Mouse (Mus musculus) embryonic facial prominence, embryonic 14.5 days (tissue): ENCODE data around the gene Crb2. TPM values are rescaled to one million over a fixed set of nuclear protein-coding genes. Genes with fewer than 3 reads are reported as not detected.

ENCODE experiments used
- ATAC-seq: fragments of 200-750 bp; cut with Nextera tagmentation; 2 replicates; pipeline ENCODE4 v1.8.0; 2017; ENCODE audit warnings: low read depth, moderate number of reproducible peaks, moderate TSS enrichment
- DNase-seq: peaks from one replicate; pipeline ENCODE4 v3.0.0-alpha.2; 2015; ENCODE audit warnings: low spot score
- H3K27ac ChIP-seq: fragments of 300-500 bp; sonication (generic); replicated peaks from 2 replicates; pipeline ENCODE4 v1.5.1; 2014; ENCODE audit warnings: low read depth, mild to moderate bottlenecking, low read length, moderate library complexity
- H3K27me3 ChIP-seq: fragments of 300-500 bp; sonication (generic); replicated peaks from 2 replicates; pipeline ENCODE4 v1.6.1; 2014; ENCODE audit warnings: low read length; ENCODE audit not compliant: control insufficient read depth, insufficient read depth
- H3K36me3 ChIP-seq: fragments of 300-500 bp; sonication (generic); 2 replicates; pipeline ENCODE4 v1.6.1; 2014; ENCODE audit warnings: low read length, mixed read lengths; ENCODE audit not compliant: control insufficient read depth, insufficient read depth
- H3K4me1 ChIP-seq: fragments of 300-500 bp; sonication (generic); 2 replicates; pipeline ENCODE4 v1.6.1; 2014; ENCODE audit warnings: antibody characterized with exemption, low read length; ENCODE audit not compliant: control insufficient read depth, insufficient read depth
- H3K4me2 ChIP-seq: fragments of 300-500 bp; sonication (generic); 2 replicates; pipeline ENCODE4 v1.6.1; 2014; ENCODE audit warnings: low read depth, mild to moderate bottlenecking, low read length, moderate library complexity, mixed read lengths
- H3K4me3 ChIP-seq: fragments of 300-500 bp; sonication (generic); 2 replicates; pipeline ENCODE4 v1.5.1; 2014; ENCODE audit warnings: low read depth, mild to moderate bottlenecking, low read length
- H3K9ac ChIP-seq: fragments of 300-500 bp; sonication (generic); 2 replicates; pipeline ENCODE4 v1.6.1; 2014; ENCODE audit warnings: low read depth, mild to moderate bottlenecking, low read length, moderate library complexity, mixed read lengths
- H3K9me3 ChIP-seq: fragments of 300-500 bp; sonication (generic); 2 replicates; pipeline ENCODE4 v1.6.1; 2016; ENCODE audit warnings: low read length; ENCODE audit not compliant: control insufficient read depth
- WGBS: fragments of 180-500 bp; shearing (Covaris S2); extraction: QIAGEN DNeasy Blood & Tissue Kit; methylation state at CpG from one replicate; pipeline ENCODE4 v1.1.7; 2014; 5-methylcytosine and 5-hydroxymethylcytosine counted together
- polyA plus RNA-seq: library from polyadenylated mRNA; unstranded; fragments of >200 nt; fragmentation: Nextera tagmentation; extraction: Ambion mirVana; gene quantifications from 2 replicates; pipeline ENCODE4 v1.2.1, GENCODE M21; 2014

The Crb2 gene
- polyA plus RNA-seq, 1 experiment from 2014 or later = 0.18 TPM

- Histone ChIP-seq H3K27me3 (no peaks in the 10 kb centered on the region), H3K36me3 (no peaks in the 10 kb centered on the region), H3K4me1 (peaks cover 17% of the 10 kb centered on the region), H3K9me3 (no peaks in the 10 kb centered on the region), H3K9ac (no peak overlapping the region), H3K27ac (peak overlapping the region; percentile 71; the same call in 1 of the 2 replicates), H3K4me3 (no peak overlapping the region), H3K4me2 (no peak overlapping the region)
- WGBS = 46% methylated on average over 2 of the region's 2 CpGs
- ATAC-seq (no peak), DNase-seq (no peak)
Observed at GRCm38 (mm10) chr2:37747909-37748308, 28.1 kb upstream of the Crb2 start.

- no peaks in the 10 kb centered on the region for H3K9me3 ChIP-seq
- no peak overlapping the region; the same call in 1 of the 2 replicates for H3K4me2 ChIP-seq
- WGBS = 47% methylated on average over 10 of the region's 10 CpGs
- peak; percentile 67 for DNase-seq
- peak; percentile 69 for ATAC-seq
- peak overlapping the region; percentile 45; the same call in 1 of the 2 replicates for H3K9ac ChIP-seq
- no peaks in the 10 kb centered on the region for H3K36me3 ChIP-seq
- peaks cover 17% of the 10 kb centered on the region for H3K4me1 ChIP-seq
- peak overlapping the region; percentile 71 for H3K27ac ChIP-seq
- no peaks in the 10 kb centered on the region for H3K27me3 ChIP-seq
- H3K4me3 ChIP-seq = no peak overlapping the region
Observed at GRCm38 (mm10) chr2:37748442-37749066, 27.5 kb upstream of the Crb2 start.

GRCm38 (mm10) chr2:37749323-37749722 is 26.7 kb upstream of the Crb2 start:
- no peaks in the 10 kb centered on the region for H3K36me3 ChIP-seq
- H3K27ac ChIP-seq = peak overlapping the region; percentile 71
- WGBS = 60% methylated on average over 6 of the region's 6 CpGs
- H3K4me3 ChIP-seq = no peak overlapping the region
- DNase-seq (no peak), ATAC-seq (no peak)
- no peaks in the 10 kb centered on the region for H3K27me3 ChIP-seq
- H3K4me1 ChIP-seq = peaks cover 17% of the 10 kb centered on the region
- H3K4me2 ChIP-seq = no peak overlapping the region
- H3K9me3 ChIP-seq = no peaks in the 10 kb centered on the region
- no peak overlapping the region for H3K9ac ChIP-seq

GRCm38 (mm10) chr2:37751114-37751513 is 24.9 kb upstream of the Crb2 start:
- H3K4me3 ChIP-seq = no peak overlapping the region
- no peaks in the 10 kb centered on the region for H3K36me3 ChIP-seq
- 83% methylated on average over 1 of the region's 1 CpGs for WGBS
- no peak overlapping the region for H3K4me2 ChIP-seq
- ATAC-seq (no peak), DNase-seq (no peak)
- no peaks in the 10 kb centered on the region for H3K9me3 ChIP-seq
- H3K27ac ChIP-seq = no peak overlapping the region
- peaks cover 25% of the 10 kb centered on the region for H3K4me1 ChIP-seq
- no peaks in the 10 kb centered on the region for H3K27me3 ChIP-seq
- H3K9ac ChIP-seq = no peak overlapping the region

GRCm38 (mm10) chr2:37756220-37756930 is 19.7 kb upstream of the Crb2 start:
- DNase-seq (peak; percentile 62), ATAC-seq (peak; percentile 58; the same call in 1 of the 2 replicates)
- Histone ChIP-seq H3K27ac (no peak overlapping the region), H3K4me2 (no peak overlapping the region), H3K9me3 (no peaks in the 10 kb centered on the region), H3K36me3 (no peaks in the 10 kb centered on the region), H3K9ac (no peak overlapping the region), H3K4me3 (no peak overlapping the region), H3K27me3 (no peaks in the 10 kb centered on the region), H3K4me1 (peaks cover 23% of the 10 kb centered on the region)
- WGBS = 93% methylated on average over 2 of the region's 2 CpGs

- Histone ChIP-seq H3K4me2 (no peak overlapping the region), H3K27ac (no peak overlapping the region), H3K9me3 (no peaks in the 10 kb centered on the region), H3K9ac (no peak overlapping the region), H3K4me1 (peaks cover 23% of the 10 kb centered on the region), H3K4me3 (no peak overlapping the region), H3K36me3 (no peaks in the 10 kb centered on the region), H3K27me3 (no peaks in the 10 kb centered on the region)
- 88% methylated on average over 5 of the region's 5 CpGs for WGBS
- ATAC-seq (no peak), DNase-seq (no peak)
Observed at GRCm38 (mm10) chr2:37757016-37757415, 19.0 kb upstream of the Crb2 start.

GRCm38 (mm10) chr2:37757784-37758183 is 18.3 kb upstream of the Crb2 start:
- ATAC-seq (no peak), DNase-seq (no peak)
- no peaks in the 10 kb centered on the region for H3K9me3 ChIP-seq
- H3K27ac ChIP-seq = peak overlapping the region; percentile 63; the same call in 1 of the 2 replicates
- peak overlapping the region; percentile 47 for H3K4me2 ChIP-seq
- H3K36me3 ChIP-seq = no peaks in the 10 kb centered on the region
- H3K9ac ChIP-seq = peak overlapping the region; percentile 60; the same call in 1 of the 2 replicates
- H3K4me3 ChIP-seq = no peak overlapping the region
- 80% methylated on average over 4 of the region's 4 CpGs for WGBS
- H3K27me3 ChIP-seq = no peaks in the 10 kb centered on the region
- peaks cover 23% of the 10 kb centered on the region for H3K4me1 ChIP-seq

GRCm38 (mm10) chr2:37758343-37759015 is 17.6 kb upstream of the Crb2 start:
- ATAC-seq (peak; percentile 71), DNase-seq (peak; percentile 76)
- peak overlapping the region; percentile 47 for H3K4me2 ChIP-seq
- H3K4me3 ChIP-seq = no peak overlapping the region; the same call in 1 of the 2 replicates
- peak overlapping the region; percentile 63; the same call in 1 of the 2 replicates for H3K27ac ChIP-seq
- H3K9ac ChIP-seq = peak overlapping the region; percentile 60
- H3K4me1 ChIP-seq = peaks cover 23% of the 10 kb centered on the region
- 16% methylated on average over 21 of the region's 21 CpGs for WGBS
- H3K27me3 ChIP-seq = no peaks in the 10 kb centered on the region
- H3K9me3 ChIP-seq = no peaks in the 10 kb centered on the region
- H3K36me3 ChIP-seq = no peaks in the 10 kb centered on the region
